Mouse (Mus musculus): Measurements from ENCODE around the gene Ctf2. TPM values are rescaled to one million over a fixed set of nuclear protein-coding genes. Genes with fewer than 3 reads are reported as not detected.

Ctf2 gene
- total and polyA plus RNA-seq, 2 experiments from 2014 or later: not detected

DNA sequence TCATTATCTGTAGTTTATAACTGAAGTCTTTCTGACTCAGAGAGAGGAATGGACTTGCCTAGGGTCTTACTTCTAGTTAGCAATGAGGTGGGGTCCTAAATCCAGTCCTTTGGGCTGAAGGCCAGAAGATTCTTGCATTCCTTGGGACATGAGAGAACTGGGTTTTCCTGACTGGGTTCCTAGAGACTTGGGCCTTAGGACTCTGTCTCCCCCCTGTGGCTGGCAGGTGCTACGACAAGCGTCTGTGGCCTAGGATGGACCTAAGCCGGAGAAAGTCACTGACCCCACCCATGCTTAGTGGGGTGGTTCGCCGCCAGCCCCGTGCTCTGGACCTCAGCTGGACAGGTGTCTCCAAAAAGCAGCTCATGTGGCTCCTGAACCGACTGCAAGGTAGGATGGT, 29.1 kb upstream of the Ctf2 start:
- peak; percentile 87 for TF ChIP-seq CTCF (IDR thresholded peaks at IDR 0.05; ENCODE audit: low read depth)
- H3K4me2 ChIP-seq (ENCODE audit: low read depth, low read length): no peak overlapping the region
- no peaks in the 10 kb centered on the region for H3K4me1 ChIP-seq (ENCODE audit: insufficient read depth, low read length)
- no peak for ATAC-seq
- WGBS: 38% methylated on average over 7 of the region's 7 CpGs
- H3K4me3 ChIP-seq (ENCODE audit: low read length): no peak overlapping the region
- no peaks in the 10 kb centered on the region for H3K9me3 ChIP-seq (ENCODE audit: low read length)
- no peaks in the 10 kb centered on the region for H3K27me3 ChIP-seq (ENCODE audit: insufficient read depth, low read length)
- DNase-seq (ENCODE audit: low spot score): peak; percentile 74
- peaks cover 24% of the 10 kb centered on the region; the same call in 1 of the 2 replicates for H3K36me3 ChIP-seq (ENCODE audit: insufficient read depth, low read length)
- no peak overlapping the region for H3K9ac ChIP-seq (replicated peaks; ENCODE audit: low read length)
- no peak overlapping the region for H3K27ac ChIP-seq

DNA sequence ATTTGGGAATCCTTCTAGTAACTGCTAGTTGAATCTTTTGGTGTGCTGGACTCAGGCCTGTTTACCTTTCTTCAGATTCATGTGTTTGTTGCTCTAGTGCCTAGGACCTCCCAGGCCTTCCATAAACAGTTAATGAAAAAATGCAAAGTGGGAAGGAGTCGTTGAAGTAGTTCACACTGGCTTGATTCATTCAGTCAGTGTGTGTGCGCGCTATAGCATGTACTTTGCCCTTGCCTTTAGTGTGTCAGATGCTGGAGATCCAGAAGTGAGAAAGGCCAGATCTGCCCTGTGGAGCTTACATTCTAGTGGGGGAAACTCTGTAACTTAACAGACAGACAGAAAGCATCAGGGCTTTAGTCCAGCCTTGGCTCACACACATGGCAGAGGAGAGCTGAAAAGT, 28.5 kb upstream of the Ctf2 start:
- H3K4me2 ChIP-seq (ENCODE audit: low read depth, low read length): no peak overlapping the region
- 84% methylated on average over 3 of the region's 3 CpGs for WGBS
- no peak for TF ChIP-seq CTCF (IDR thresholded peaks at IDR 0.05; ENCODE audit: low read depth)
- no peaks in the 10 kb centered on the region for H3K27me3 ChIP-seq (ENCODE audit: insufficient read depth, low read length)
- H3K9me3 ChIP-seq (ENCODE audit: low read length): no peaks in the 10 kb centered on the region
- no peak overlapping the region for H3K4me3 ChIP-seq (ENCODE audit: low read length)
- no peak overlapping the region for H3K27ac ChIP-seq
- H3K4me1 ChIP-seq (ENCODE audit: insufficient read depth, low read length): no peaks in the 10 kb centered on the region
- DNase-seq (ENCODE audit: low spot score) (no peak), ATAC-seq (no peak)
- no peak overlapping the region for H3K9ac ChIP-seq (replicated peaks; ENCODE audit: low read length)
- peaks cover 19% of the 10 kb centered on the region; the same call in 1 of the 2 replicates for H3K36me3 ChIP-seq (ENCODE audit: insufficient read depth, low read length)

DNA sequence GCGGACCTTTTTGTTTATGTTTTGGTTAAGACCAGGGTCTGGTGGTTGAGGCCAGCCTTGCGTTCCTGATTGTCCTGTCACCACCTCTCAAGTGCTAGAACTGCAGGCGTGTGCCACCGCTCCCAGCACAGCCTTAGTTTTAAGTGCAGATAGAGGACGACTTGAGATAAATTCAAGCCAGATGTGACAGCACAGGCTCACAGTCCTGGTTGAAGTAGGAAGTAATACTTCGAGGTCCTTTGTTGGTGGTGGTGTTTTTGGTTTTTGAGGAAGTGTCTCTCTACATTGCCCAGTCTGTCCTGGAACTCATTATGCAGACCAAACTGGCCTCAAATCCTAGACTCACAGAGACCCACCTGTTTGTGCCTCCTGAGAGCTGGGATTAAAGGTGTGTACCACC, 27.8 kb upstream of the Ctf2 start:
- Histone ChIP-seq H3K4me2 (ENCODE audit: low read depth, low read length) (no peak overlapping the region), H3K36me3 (ENCODE audit: insufficient read depth, low read length) (peaks cover 20% of the 10 kb centered on the region; the same call in 1 of the 2 replicates), H3K4me1 (ENCODE audit: insufficient read depth, low read length) (no peaks in the 10 kb centered on the region), H3K27me3 (ENCODE audit: insufficient read depth, low read length) (no peaks in the 10 kb centered on the region), H3K9me3 (ENCODE audit: low read length) (no peaks in the 10 kb centered on the region), H3K9ac (replicated peaks; ENCODE audit: low read length) (no peak overlapping the region), H3K27ac (no peak overlapping the region), H3K4me3 (ENCODE audit: low read length) (no peak overlapping the region)
- ATAC-seq (no peak), DNase-seq (ENCODE audit: low spot score) (no peak)
- no peak for TF ChIP-seq CTCF (IDR thresholded peaks at IDR 0.05; ENCODE audit: low read depth)
- 81% methylated on average over 6 of the region's 6 CpGs for WGBS

DNA sequence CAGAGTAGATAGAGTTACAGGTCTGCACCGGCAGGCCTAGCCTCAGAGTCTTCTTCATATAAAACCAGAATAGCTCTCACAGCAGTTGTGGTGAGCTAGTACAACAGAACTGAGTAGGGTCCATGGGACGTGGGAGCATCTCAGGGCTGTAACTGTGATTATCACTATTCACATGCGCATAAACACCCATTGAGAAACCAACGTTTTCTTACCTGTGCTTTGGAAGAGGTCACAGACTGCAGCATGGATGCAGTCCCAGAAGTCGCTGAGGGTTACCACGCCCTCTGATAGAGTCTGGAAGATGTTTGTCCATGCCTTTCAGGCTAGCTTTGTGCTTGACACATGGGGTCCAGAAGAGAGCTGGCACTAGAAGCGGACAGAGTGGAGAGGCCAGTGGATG, 21.8 kb upstream of the Ctf2 start:
- no peak for TF ChIP-seq CTCF (IDR thresholded peaks at IDR 0.05; ENCODE audit: low read depth)
- DNase-seq (ENCODE audit: low spot score): no peak

DNA sequence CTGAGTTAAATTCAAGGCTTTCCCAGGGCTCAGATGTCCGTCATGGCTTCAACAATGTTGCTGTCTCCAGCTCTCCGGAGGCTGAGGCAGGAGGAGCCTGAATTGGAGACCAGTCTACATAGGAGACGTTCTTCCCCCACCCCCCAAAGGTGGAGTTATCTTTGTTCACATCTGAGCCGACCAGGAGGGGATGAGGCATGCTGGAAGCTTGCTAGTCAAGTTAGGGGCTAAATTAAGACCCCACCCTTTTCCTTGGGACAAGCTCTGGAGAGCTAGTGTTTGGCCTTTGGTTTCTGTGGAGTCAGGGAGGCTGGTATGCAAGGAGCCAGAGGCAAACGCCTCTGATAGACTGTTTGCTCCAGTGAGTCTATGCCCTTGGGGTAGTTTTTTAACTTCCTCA, 21.2 kb upstream of the Ctf2 start:
- H3K4me2 ChIP-seq (ENCODE audit: low read depth, low read length): no peak overlapping the region
- no peak overlapping the region for H3K27ac ChIP-seq
- no peak for DNase-seq (ENCODE audit: low spot score)
- H3K9me3 ChIP-seq (ENCODE audit: low read length): no peaks in the 10 kb centered on the region
- WGBS: 75% methylated on average over 5 of the region's 5 CpGs
- no peaks in the 10 kb centered on the region for H3K27me3 ChIP-seq (ENCODE audit: insufficient read depth, low read length)
- no peak for TF ChIP-seq CTCF (IDR thresholded peaks at IDR 0.05; ENCODE audit: low read depth)
- ATAC-seq: no peak
- H3K9ac ChIP-seq (replicated peaks; ENCODE audit: low read length): no peak overlapping the region
- H3K36me3 ChIP-seq (ENCODE audit: insufficient read depth, low read length): peaks cover 62% of the 10 kb centered on the region
- H3K4me3 ChIP-seq (ENCODE audit: low read length): no peak overlapping the region
- H3K4me1 ChIP-seq (ENCODE audit: insufficient read depth, low read length): no peaks in the 10 kb centered on the region

More for the DNA sequence above, 21.8 kb upstream of the Ctf2 start:
- Histone ChIP-seq H3K36me3 (ENCODE audit: insufficient read depth, low read length) (peaks cover 62% of the 10 kb centered on the region), H3K4me2 (ENCODE audit: low read depth, low read length) (no peak overlapping the region), H3K4me1 (ENCODE audit: insufficient read depth, low read length) (no peaks in the 10 kb centered on the region), H3K27me3 (ENCODE audit: insufficient read depth, low read length) (no peaks in the 10 kb centered on the region), H3K4me3 (ENCODE audit: low read length) (no peak overlapping the region), H3K9me3 (ENCODE audit: low read length) (no peaks in the 10 kb centered on the region), H3K27ac (no peak overlapping the region), H3K9ac (replicated peaks; ENCODE audit: low read length) (no peak overlapping the region)
- 92% methylated on average over 7 of the region's 7 CpGs for WGBS
- ATAC-seq: no peak

DNA sequence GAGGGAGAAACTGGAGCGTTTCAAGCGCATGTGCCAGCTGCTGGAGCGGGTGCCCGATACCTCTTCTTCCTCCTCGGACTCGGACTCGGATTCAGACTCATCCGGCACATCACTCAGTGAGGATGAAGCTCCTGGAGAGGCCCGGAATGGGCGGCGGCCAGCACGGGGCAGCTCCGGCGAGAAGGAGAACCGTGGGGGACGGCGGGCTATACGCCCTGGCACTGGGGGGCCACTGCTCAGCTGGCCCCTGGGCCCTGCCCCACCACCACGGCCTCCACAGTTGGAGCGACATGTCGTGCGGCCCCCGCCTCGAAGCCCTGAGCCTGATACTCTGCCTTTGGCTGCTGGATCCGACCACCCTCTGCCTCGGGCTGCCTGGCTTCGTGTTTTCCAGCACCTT, 20.1 kb upstream of the Ctf2 start:
- DNase-seq (ENCODE audit: low spot score) (no peak), ATAC-seq (no peak)
- H3K9ac ChIP-seq (replicated peaks; ENCODE audit: low read length): no peak overlapping the region
- WGBS: 93% methylated on average over 27 of the region's 27 CpGs
- H3K4me3 ChIP-seq (ENCODE audit: low read length): no peak overlapping the region
- H3K9me3 ChIP-seq (ENCODE audit: low read length): no peaks in the 10 kb centered on the region
- H3K4me1 ChIP-seq (ENCODE audit: insufficient read depth, low read length): no peaks in the 10 kb centered on the region
- no peak overlapping the region for H3K27ac ChIP-seq
- H3K4me2 ChIP-seq (ENCODE audit: low read depth, low read length): no peak overlapping the region
- H3K27me3 ChIP-seq (ENCODE audit: insufficient read depth, low read length): no peaks in the 10 kb centered on the region
- no peak for TF ChIP-seq CTCF (IDR thresholded peaks at IDR 0.05; ENCODE audit: low read depth)
- peaks cover 62% of the 10 kb centered on the region for H3K36me3 ChIP-seq (ENCODE audit: insufficient read depth, low read length)

DNA sequence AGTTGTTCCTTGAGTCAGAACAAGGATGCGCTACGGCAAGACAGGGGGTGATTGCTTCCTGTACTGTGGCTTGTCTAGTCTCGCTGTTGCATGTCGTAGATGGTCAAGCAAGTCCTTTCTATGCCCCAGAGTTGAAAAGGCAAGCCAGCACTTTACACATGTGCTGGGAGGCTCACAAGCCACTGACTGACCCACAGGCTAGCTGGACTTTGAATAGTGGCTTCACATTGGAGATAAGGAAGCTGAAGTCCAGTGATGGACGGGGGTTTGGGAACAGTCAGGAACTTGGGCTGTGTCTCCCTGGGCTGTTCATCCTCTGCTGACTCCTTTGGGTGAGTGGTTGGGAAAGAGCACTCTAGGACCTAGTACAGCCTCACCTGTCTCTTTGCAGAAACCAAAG, 19.7 kb upstream of the Ctf2 start:
- TF ChIP-seq CTCF (IDR thresholded peaks at IDR 0.05; ENCODE audit: low read depth): no peak

More for the DNA sequence above, 19.7 kb upstream of the Ctf2 start:
- ATAC-seq (no peak), DNase-seq (ENCODE audit: low spot score) (no peak)
- 90% methylated on average over 5 of the region's 5 CpGs for WGBS
- no peaks in the 10 kb centered on the region for H3K4me1 ChIP-seq (ENCODE audit: insufficient read depth, low read length)
- H3K4me2 ChIP-seq (ENCODE audit: low read depth, low read length): no peak overlapping the region
- H3K36me3 ChIP-seq (ENCODE audit: insufficient read depth, low read length): peaks cover 62% of the 10 kb centered on the region
- H3K9ac ChIP-seq (replicated peaks; ENCODE audit: low read length): no peak overlapping the region
- no peaks in the 10 kb centered on the region for H3K9me3 ChIP-seq (ENCODE audit: low read length)
- no peak overlapping the region for H3K4me3 ChIP-seq (ENCODE audit: low read length)
- H3K27ac ChIP-seq: no peak overlapping the region
- no peaks in the 10 kb centered on the region for H3K27me3 ChIP-seq (ENCODE audit: insufficient read depth, low read length)
